Mouse (Mus musculus): ENCODE data around the gene Sh3pxd2b. TPM values are rescaled to one million over a fixed set of nuclear protein-coding genes. Genes with fewer than 3 reads are reported as not detected.

Gene Sh3pxd2b
- polyA plus RNA-seq, 1 experiment from 2014 or later = 17.3 TPM

Other genes starting within 250 kb of the Sh3pxd2b start
- not detected in 2 replicates for gene Il9r, start 147.5 kb upstream of the Sh3pxd2b start, polyA plus RNA-seq (2015; fragmentation: Nextera tagmentation; extraction: Ambion mirVana)
- 51.8 and 54.2 TPM in 2 replicates for gene Snrnp25, start 142.4 kb upstream of the Sh3pxd2b start, polyA plus RNA-seq (2015; fragmentation: Nextera tagmentation; extraction: Ambion mirVana)
- gene Rhbdf1, start 125.5 kb upstream of the Sh3pxd2b start, polyA plus RNA-seq (2015; fragmentation: Nextera tagmentation; extraction: Ambion mirVana) = 16.7 and 18.1 TPM in 2 replicates
- gene Mpg, start 121.3 kb upstream of the Sh3pxd2b start, polyA plus RNA-seq (2015; fragmentation: Nextera tagmentation; extraction: Ambion mirVana) = 33.5 and 33.8 TPM in 2 replicates
- gene Nprl3, start 80.1 kb upstream of the Sh3pxd2b start, polyA plus RNA-seq (2015; fragmentation: Nextera tagmentation; extraction: Ambion mirVana) = 50.9 and 51.4 TPM in 2 replicates
- gene Hba-x, start 71.4 kb upstream of the Sh3pxd2b start, polyA plus RNA-seq (2015; fragmentation: Nextera tagmentation; extraction: Ambion mirVana) = 24.0 and 37.2 TPM in 2 replicates
- 2,103 and 2,256 TPM in 2 replicates for gene Hba-a1, start 64.3 kb upstream of the Sh3pxd2b start, polyA plus RNA-seq (2015; fragmentation: Nextera tagmentation; extraction: Ambion mirVana)
- gene Hbq1b, start 60.9 kb upstream of the Sh3pxd2b start, polyA plus RNA-seq (2015; fragmentation: Nextera tagmentation; extraction: Ambion mirVana) = 1.6 and 2.5 TPM in 2 replicates
- 5,603 and 5,963 TPM in 2 replicates for gene Hba-a2, start 51.3 kb upstream of the Sh3pxd2b start, polyA plus RNA-seq (2015; fragmentation: Nextera tagmentation; extraction: Ambion mirVana)
- gene Hbq1a, start 47.8 kb upstream of the Sh3pxd2b start, polyA plus RNA-seq (2015; fragmentation: Nextera tagmentation; extraction: Ambion mirVana) = 0.69 and 1.1 TPM in 2 replicates
- 65.0 and 65.5 TPM in 2 replicates for gene Ubtd2, start 107.5 kb downstream of the Sh3pxd2b start, polyA plus RNA-seq (2015; fragmentation: Nextera tagmentation; extraction: Ambion mirVana)
- 0.55 TPM in 1 of 2 replicates, not detected in the other for gene Efcab9, start 184.3 kb downstream of the Sh3pxd2b start, polyA plus RNA-seq (2015; fragmentation: Nextera tagmentation; extraction: Ambion mirVana)
- gene Stk10, start 185.5 kb downstream of the Sh3pxd2b start, polyA plus RNA-seq (2015; fragmentation: Nextera tagmentation; extraction: Ambion mirVana) = 1.4 and 2.1 TPM in 2 replicates

Data from forebrain, embryonic 15.5 days (tissue).